In the genomic region with DNA sequence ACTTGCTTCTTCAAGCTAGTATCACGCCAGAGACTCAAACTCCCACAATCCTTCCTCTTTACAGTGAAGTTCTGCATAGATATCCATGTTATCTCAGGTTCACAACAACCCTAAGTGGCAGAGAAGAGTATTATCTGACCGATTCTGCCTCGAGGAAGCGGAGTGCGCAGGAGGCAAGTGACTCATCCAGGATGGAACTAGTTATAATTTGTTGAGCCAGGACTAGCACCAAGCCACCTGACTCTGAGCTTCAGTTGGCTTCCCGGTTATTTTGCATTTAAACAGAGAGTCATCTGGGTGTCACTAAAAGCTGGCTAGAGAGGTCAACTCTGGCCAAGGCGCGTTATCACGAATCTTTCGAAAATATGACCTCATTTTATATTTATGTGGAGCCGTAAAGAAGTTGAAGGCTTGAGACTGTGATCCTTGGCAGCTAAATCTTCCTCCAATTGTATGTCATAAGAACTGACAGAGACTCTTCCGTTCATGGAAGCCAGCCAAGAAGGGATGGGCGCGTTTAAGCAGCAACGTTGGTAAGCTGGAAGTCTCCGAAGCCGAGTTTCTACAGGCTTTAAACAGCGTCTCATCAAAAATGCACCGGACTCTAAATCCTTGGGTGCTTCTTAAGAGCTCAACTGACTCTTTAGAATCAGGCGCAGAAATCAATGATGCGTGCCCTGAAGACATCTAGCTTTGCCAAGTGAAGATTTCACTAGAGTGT, we compare ENCODE assay signal across 9 mouse cellular contexts.
DNase-seq lines count a peak whose midpoint lies in the region; ATAC-seq lines count a peak whose summit lies in the region.
"Had no signal": no experiment of that assay in that cellular context is flagged by ENCODE, and none has a peak within 500 bp of the region (broad histone marks: within the 10 kb centered on the region; RNA-seq: fewer than 3 reads in every experiment).

No protein-coding gene starts in this region.

- peak overlapping the region; percentile 50 for H3K4me2 ChIP-seq in heart, embryonic 11.5 days
- H3K4me2 ChIP-seq in hindbrain, embryonic 16.5 days (ENCODE audit: low read length) = no peak overlapping the region

- H3K36me3 ChIP-seq in heart, embryonic 11.5 days (ENCODE audit: control insufficient read depth, insufficient read depth, low read length) = no peaks in the 10 kb centered on the region
- no peaks in the 10 kb centered on the region for H3K36me3 ChIP-seq in hindbrain, embryonic 16.5 days (ENCODE audit: control insufficient read depth, insufficient read depth, low read length)

- 0 out of 2 replicates have a peak overlapping the region, but pooled peaks have one; percentile 16 for H3K4me3 ChIP-seq in heart, embryonic 11.5 days (ENCODE audit: low read depth, low read length)
- H3K4me3 ChIP-seq in hindbrain, embryonic 16.5 days (ENCODE audit: low read length) = no peak overlapping the region

- 45% methylated on average over 21 of the region's 21 CpGs for WGBS in heart, embryonic 11.5 days (ENCODE audit: insufficient replicate concordance)
- 80% methylated on average over 21 of the region's 21 CpGs for WGBS in hindbrain, embryonic 16.5 days

- H3K27ac ChIP-seq in heart, embryonic 11.5 days (ENCODE audit: low read depth, low read length) = peak overlapping the region; percentile 54
- H3K27ac ChIP-seq in hindbrain, embryonic 16.5 days (ENCODE audit: low read depth, low read length) = no peak overlapping the region

- H3K9me3 ChIP-seq in heart, embryonic 11.5 days (replicated peaks; ENCODE audit: control insufficient read depth, low read length) = no peaks in the 10 kb centered on the region
- no peaks in the 10 kb centered on the region for H3K9me3 ChIP-seq in hindbrain, embryonic 16.5 days (ENCODE audit: control insufficient read depth, low read length)

- peaks cover 3% of the 10 kb centered on the region; the same call in 1 of the 2 replicates for H3K27me3 ChIP-seq in heart, embryonic 11.5 days (ENCODE audit: control insufficient read depth, insufficient read depth, low read length)
- H3K27me3 ChIP-seq in hindbrain, embryonic 16.5 days (replicated peaks; ENCODE audit: control insufficient read depth, insufficient read depth, low read length) = no peaks in the 10 kb centered on the region

- no peak overlapping the region for H3K9ac ChIP-seq in heart, embryonic 11.5 days (ENCODE audit: low read depth, low read length)
- no peak overlapping the region for H3K9ac ChIP-seq in hindbrain, embryonic 16.5 days (ENCODE audit: low read depth, low read length)

- H3K4me1 ChIP-seq in heart, embryonic 11.5 days (ENCODE audit: control insufficient read depth, insufficient read depth, low read length) = peaks cover 20% of the 10 kb centered on the region
- H3K4me1 ChIP-seq in hindbrain, embryonic 16.5 days (ENCODE audit: control insufficient read depth, insufficient read depth, low read depth, low read length) = peaks cover 7% of the 10 kb centered on the region

- no peak for ATAC-seq in heart, embryonic 11.5 days (replicated peaks; ENCODE audit: insufficient number of reproducible peaks, low FRiP score, low TSS enrichment)
- no peak for ATAC-seq in hindbrain, embryonic 16.5 days

- peak; percentile 50 to 61 for DNase-seq in cerebellum, adult 18-20 months
- DNase-seq in cerebellum, adult 11-12 months = no peak
- DNase-seq in MN1 (ENCODE audit: low spot score) = peak; percentile 66
- peak; percentile 85 for DNase-seq in kidney, postnatal 14 days
- DNase-seq in embryo, embryonic 9.5 days (ENCODE audit: extremely low spot score) = no peak
- DNase-seq in urinary bladder, postnatal 36 days (ENCODE audit: low spot score in 2 of 2) = no peak
- DNase-seq: right cerebral cortex, postnatal 25 days had no signal

Comparison
In these comparisons a context has a peak if more than half of its experiments do, and no peak if none do; other contexts are left out.
1. DNase-seq: peak in cerebellum, adult 18-20 months (2 of 2), MN1 (single experiment) and kidney, postnatal 14 days (single experiment); none in cerebellum, adult 11-12 months (single experiment), embryo, embryonic 9.5 days (single experiment) and urinary bladder, postnatal 36 days (0 of 2).